Mouse (Mus musculus) cerebellum, adult 11-12 months (tissue): ENCODE data around the gene Pttg1.
A peak's percentile ranks its signal among the peaks of the same experiment; 100 is the strongest.

Experiments used
- DNase-seq: peaks from one replicate; pipeline ENCODE4 v3.0.0; 2022

Pttg1 gene

DNA sequence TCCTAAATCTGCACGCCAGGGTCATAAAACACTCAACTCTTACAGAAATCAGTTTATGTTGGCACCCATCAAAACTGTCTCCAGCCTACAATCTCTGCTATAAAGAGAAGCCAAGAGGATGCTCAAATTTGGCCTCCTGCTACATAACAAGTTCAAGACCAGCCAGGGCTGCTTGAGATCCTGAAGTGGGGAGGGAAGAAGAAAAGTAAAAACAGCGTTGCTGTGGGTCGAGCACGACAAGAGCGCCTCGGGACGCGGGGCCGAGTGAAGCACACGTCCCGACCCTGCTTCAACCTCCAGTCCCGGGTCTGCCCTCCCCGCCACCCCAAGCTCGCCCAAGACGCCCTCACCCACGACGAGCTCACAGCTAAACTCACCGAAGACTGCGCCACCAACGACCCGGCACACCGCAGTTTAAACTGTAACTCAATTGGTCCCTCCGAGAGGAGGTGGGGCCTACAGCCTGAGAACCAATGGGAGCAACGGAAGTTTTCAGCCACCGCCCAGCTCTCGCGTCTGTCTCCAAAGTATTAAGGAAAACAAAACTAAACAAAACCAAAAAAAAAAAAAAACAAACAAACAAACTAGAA, at the start of gene Pttg1:
Gene Pttg1, minus strand, starts transcription at position 428 of the 590 bp plus-strand sequence.
- DNase-seq = peak; percentile 67

GRCm38 (mm10) chr11:43474225-43474774, 48.2 kb upstream of the Pttg1 start, which contains the start of gene C1qtnf2:
C1qtnf2 (plus strand) TSS chr11:43474276.
- no peak for DNase-seq

- DNase-seq = no peak
Measured at GRCm38 (mm10) chr11:43473635-43474224, 47.7 kb upstream of the Pttg1 start.

DNA sequence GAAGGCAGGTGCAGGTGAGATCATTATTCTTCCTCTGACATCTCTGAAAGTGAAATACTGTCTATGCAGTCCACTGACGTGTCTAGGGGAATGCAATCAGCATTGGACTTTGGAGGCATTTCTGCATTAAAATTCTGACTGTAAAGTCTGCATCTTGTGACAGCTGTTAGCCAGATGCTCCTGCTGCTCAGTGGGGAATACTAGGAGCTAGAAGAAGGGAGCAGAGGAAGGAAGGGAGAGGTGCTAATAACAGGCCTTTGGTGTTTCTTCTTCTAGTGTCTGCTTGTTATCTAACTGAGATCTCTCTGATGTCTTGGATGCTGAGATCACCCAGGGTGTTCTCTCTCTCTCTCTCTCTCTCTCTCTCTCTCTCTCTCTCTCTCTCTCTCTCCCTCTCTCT, 47.1 kb upstream of the Pttg1 start:
- no peak for DNase-seq

DNA sequence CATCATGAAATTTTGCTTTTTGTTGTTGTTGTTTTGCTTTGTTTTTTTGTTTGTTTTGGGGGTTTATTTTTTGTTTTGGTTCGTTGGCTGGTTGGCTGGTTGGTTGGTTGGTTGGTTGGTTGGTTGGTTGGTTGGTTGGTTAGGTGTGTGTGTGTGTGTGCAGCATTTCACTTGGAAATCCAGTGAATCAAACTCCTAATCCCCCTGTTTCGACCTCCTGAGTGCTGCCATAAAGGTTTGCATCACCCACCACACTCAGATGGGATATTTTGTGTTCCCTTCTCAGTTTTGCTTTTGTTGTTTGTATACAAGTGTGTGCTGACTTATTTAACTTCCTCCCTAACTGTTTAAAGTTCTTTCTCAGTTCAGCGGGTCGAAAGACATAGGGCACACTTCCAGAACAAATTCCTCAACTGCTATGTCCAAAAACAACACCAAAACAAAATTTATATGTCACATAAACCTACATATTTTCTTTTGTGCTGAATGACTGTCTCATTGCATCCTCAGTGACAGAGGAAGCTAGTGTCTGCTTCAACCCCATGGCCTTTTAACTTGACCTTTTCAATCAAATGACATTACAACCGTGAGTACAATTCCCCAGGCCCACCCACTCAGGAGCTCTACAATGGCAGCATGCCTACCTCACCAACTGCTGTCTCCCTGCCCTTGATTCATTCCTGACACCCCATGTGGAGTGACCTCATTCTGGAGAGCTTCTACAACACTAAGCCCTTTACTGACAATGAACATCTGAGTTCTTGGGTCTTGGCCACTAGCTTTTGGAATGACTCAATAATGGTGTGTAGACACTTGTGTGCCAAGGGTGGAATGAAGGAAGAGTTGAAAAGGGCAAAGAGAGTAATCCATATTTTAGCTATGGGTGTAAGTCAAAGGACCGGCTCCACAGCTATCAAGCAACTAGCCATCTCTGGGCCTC, 45.1 kb upstream of the Pttg1 start:
- no peak for DNase-seq

GRCm38 (mm10) chr11:43470118-43470517, 44.1 kb upstream of the Pttg1 start:
- no peak for DNase-seq

- DNase-seq = no peak
Measured at GRCm38 (mm10) chr11:43463204-43463603, 37.2 kb upstream of the Pttg1 start.

DNA sequence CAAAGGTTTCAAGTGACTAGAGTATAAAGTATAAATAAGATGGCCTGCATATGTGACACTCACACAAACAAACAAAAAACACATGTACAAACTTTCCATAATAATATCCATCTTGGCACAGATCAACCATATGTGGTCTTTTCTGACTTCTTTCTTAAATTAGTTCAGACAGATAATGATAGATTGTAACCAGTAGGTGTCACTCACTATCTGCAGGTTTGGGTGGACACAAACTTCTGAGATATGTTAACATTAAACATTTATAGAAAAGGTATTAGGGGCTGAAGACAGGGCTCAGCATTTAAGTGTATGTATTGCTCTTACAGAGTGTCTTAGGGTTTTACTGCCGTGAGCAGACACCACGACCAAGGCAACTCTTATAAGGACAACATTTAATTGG, 26.2 kb upstream of the Pttg1 start:
- no peak for DNase-seq

GRCm38 (mm10) chr11:43451322-43451721, 25.3 kb upstream of the Pttg1 start:
- DNase-seq = no peak

DNA sequence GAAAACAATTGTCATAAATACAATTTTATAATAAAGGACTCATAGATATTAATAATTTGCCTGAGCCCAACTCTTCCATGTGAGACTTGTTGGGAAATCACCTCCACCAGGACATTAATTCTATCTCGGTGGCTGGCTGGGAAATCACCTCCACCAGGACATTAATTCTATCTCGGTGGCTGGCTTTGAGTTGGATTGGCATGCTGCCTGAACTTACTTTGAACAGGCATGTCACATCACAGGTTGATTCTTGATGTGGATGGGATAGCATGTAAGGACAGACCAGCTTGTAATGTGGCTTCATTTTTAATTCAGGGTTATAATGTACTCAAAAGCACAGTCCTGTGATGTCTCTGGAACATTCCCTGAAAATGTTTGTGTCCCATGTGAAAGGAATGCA, 23.9 kb upstream of the Pttg1 start:
- no peak for DNase-seq

DNA sequence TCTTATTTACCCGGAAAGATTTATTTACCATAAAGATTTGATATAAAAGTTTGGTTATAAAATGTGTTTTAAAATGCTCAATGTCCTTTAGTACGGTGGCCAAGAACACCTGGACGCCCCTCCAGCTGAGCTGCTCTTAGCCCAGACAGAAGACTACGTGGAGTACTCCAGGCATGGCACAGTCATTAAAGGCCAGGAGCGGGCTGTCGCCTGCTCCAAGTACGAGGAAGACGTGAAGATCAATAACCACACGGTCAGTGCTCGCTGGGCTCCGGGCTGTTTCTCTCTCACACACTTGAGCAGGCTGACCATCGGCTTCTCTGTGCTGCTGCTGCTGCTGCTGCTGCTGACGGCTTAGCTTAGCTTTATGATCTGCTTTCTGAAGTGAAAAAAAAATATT, 17.1 kb upstream of the Pttg1 start:
- DNase-seq = no peak

DNA sequence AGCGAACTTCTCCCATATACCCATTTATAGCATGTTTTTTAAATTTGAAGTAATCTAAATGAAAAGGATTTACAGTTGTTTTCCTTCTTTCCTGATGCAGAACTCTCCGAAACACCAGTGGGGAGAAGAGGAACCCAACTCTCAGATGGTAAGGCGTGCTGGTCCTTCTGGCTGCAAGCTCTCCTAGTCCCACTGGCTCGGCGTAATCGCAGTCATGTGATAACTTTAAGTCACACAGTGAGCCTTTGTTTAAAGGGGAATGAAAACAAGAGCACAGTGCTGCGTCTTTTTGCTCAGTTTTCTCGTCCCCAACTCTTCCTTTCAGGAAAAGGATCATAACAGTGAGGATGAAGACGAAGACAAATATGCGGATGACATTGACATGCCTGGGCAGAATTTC, 15.1 kb upstream of the Pttg1 start:
- DNase-seq = no peak

DNA sequence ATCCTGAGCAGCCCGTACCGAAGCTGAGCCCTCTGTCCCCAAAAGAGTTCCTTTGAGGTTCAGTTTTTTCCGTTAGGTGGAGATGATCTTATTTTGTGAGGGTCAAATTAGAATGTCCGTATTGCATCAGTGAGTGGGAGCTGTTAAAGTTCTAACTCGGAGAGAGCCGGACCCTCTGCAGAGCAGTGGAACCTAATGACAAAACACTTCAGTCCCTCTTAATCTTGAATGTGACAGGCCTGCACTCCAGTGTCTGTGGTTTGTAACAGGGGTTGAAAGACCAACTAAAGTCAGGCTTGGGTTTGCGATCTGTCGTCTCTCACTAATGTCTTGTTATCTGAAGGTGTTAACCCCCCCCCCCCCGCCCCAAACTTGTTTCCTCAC, 8.0 kb upstream of the Pttg1 start:
- DNase-seq = no peak

DNA sequence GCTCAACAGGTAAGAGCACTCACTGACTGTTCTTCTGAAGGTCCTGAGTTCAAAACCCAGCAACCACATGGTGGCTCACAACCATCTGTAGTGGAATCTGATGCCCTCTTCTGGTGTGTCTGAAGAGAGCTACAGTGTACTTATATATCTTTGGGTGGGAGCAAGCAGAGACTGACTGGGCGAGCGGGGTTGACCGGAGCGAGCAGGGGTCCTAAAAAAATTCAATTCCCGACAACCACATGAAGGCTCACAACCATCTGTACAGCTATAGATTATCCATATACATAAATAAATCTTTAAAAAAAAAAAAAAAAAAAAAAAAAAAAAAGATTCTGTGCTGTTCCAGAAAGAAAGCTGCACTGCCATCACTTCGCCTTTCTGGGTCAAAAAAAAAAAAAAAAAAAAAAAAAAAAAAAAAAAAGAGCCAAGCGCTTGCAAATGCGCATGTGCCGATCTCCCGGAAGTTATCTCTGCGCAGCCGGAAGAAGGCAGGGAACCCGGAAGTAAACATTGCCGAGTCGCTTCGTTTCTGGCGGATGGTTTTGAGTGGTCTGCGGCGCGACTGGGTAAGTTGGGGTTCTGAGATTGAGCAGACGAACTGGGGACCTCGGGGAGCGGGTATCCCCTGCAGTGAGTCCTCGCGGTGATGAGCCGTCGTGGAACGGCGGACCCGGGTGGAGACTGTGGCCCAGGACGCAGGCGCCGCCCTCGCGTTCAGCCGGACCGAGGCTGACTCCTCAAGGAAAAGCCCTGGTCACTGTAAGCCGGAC, 7.4 kb upstream of the Pttg1 start, which contains the start of gene Slu7:
Gene Slu7, plus strand, starts transcription at position 491 of the 770 bp plus-strand sequence.
- DNase-seq = peak; percentile 72

DNA sequence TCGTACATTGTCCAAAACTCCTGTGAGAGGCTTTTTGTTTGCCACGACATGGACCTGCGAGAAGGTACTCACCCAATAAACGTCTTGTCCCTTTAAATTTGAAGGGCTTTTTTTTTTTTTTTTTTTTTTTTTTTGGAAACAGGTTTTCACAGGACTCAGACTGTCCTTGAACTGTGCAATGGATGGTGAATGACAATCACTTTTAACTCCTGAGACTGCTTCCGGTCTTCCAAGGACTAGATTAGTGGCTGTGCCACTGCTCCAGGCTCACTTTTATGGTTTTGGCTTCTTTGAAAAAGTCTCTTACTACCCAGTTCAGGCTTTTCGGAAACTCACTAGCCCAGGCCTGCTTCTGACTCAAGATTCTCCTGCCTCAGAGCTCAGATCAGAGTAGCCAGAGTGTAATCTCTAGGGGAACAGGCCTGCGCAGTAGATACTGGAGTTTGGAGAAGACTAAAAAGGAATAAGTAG, 398 bp upstream of the Pttg1 start:
- DNase-seq = no peak

GRCm38 (mm10) chr11:43425166-43425709, 813 bp downstream of the Pttg1 start:
- DNase-seq = no peak

- DNase-seq = no peak
Measured at GRCm38 (mm10) chr11:43424386-43424785, 1.7 kb downstream of the Pttg1 start.

GRCm38 (mm10) chr11:43417201-43417600, 8.8 kb downstream of the Pttg1 start:
- DNase-seq = no peak

DNA sequence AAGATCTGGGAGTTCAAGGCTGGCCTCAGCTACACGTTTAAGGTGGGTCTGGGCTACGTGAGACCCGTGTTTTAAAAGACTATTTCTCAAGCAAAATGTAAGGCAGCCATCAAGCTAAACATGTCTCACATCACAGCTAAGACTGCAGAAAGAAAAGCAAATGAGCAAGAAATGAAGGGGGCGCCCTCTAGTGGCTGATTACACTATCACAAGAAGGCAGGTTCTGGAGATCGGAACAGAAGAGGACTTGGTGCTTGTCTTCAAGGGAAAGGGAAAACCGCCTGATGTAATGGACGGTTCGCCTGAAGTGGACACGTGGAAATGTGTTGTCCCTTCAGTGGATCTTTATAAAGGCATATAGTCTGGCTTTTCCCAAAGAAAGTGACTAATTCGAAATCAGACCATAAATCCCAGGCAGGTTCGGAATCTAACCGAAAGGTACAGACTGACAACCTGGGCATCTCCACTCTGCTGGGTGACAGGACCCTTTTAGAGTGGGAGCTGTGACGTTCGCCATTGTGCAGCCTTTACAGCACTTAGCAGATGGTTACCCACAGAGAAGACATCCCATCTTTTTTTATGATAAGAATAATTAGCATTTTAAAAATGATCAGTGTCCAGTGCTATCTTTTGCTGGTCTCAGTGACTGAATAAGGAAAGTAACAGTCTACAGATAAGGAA, 13.1 kb downstream of the Pttg1 start:
- DNase-seq = peak; percentile 51

- DNase-seq = peak; percentile 32
Measured at GRCm38 (mm10) chr11:43411413-43411812, 14.6 kb downstream of the Pttg1 start.

- no peak for DNase-seq
Measured at GRCm38 (mm10) chr11:43410291-43410690, 15.8 kb downstream of the Pttg1 start.

- no peak for DNase-seq
Measured at GRCm38 (mm10) chr11:43408888-43409287, 17.2 kb downstream of the Pttg1 start.
